Comparison of ENCODE assay signal across 9 mouse cellular contexts in the genomic region with DNA sequence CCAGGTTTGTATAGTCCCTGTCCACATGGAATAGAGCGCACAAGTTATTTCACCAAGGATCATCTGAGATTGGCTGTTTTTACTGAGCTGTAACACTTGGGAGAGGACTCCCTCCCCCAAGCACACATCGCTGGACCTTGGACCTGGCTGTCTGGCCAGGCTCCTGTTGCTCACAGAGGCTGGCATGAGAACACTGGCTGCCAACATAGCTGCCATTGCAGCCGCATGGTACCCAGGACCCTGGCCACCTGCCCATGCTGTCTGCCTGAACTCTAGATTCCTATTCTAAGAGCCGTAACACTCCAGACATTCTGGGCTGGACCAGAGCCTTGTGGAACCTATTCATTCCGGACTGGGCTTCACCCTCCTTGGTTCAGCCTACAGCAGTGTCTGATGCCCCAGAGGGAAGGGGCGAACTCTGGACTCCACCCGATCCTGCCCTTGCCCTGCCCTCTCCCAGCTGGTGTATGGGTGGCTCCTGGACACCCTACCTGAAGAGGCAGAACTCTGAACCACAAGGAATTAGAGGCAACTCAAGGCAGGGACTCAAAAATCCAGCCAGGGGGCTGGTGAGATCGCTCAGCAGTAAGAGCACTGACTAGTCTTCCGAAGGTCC. TPM values are rescaled to one million over a fixed set of nuclear protein-coding genes. Genes with fewer than 3 reads are reported as not detected.
DNase-seq lines count a peak whose midpoint lies in the region; ATAC-seq and TF ChIP-seq lines count a peak whose summit lies in the region.
"Had no signal": no experiment of that assay in that cellular context is flagged by ENCODE, and none has a peak within 500 bp of the region (broad histone marks: within the 10 kb centered on the region; RNA-seq: fewer than 3 reads in every experiment).

No protein-coding gene starts in this region.

- H3K4me3 ChIP-seq in liver, adult 2 months (ENCODE audit: insufficient read depth, low read depth, low read length) = no peak overlapping the region
- no peak overlapping the region for H3K4me3 ChIP-seq in forebrain, embryonic 14.5 days (ENCODE audit: low read depth, low read length)
- no peak overlapping the region for H3K4me3 ChIP-seq in intestine, embryonic 16.5 days (ENCODE audit: low read length)
- no peak overlapping the region for H3K4me3 ChIP-seq in liver, embryonic 15.5 days (replicated peaks)
- H3K4me3 ChIP-seq in layer of hippocampus, adult 2 months = no peak overlapping the region

- ATAC-seq in forebrain, embryonic 14.5 days = no peak
- ATAC-seq in intestine, embryonic 16.5 days = peak; percentile 59
- no peak for ATAC-seq in liver, embryonic 15.5 days (ENCODE audit: insufficient read depth)

- peak overlapping the region; percentile 27 for H3K9ac ChIP-seq in liver, adult 2 months (ENCODE audit: low read depth, low read length)
- H3K9ac ChIP-seq in forebrain, embryonic 14.5 days (ENCODE audit: low read length) = no peak overlapping the region
- H3K9ac ChIP-seq in intestine, embryonic 16.5 days (ENCODE audit: low read depth, low read length) = peak overlapping the region; percentile 8; the same call in 1 of the 2 replicates
- no peak overlapping the region for H3K9ac ChIP-seq in liver, embryonic 15.5 days

- H3K79me2 ChIP-seq in liver, adult 2 months (ENCODE audit: control insufficient read depth, insufficient read depth, low read length) = no peaks in the 10 kb centered on the region

- H3K27ac ChIP-seq in liver, adult 2 months (replicated peaks; ENCODE audit: insufficient read depth, low read depth, low read length) = peak overlapping the region; percentile 93
- H3K27ac ChIP-seq in forebrain, embryonic 14.5 days (ENCODE audit: low read depth, low read length) = peak overlapping the region; percentile 58
- H3K27ac ChIP-seq in intestine, embryonic 16.5 days (ENCODE audit: low read length) = no peak overlapping the region; the same call in 1 of the 2 replicates
- no peak overlapping the region for H3K27ac ChIP-seq in liver, embryonic 15.5 days (replicated peaks)
- H3K27ac ChIP-seq in layer of hippocampus, adult 2 months = no peak overlapping the region

- H3K36me3 ChIP-seq in liver, adult 2 months (ENCODE audit: control insufficient read depth, insufficient read depth, low read length) = no peaks in the 10 kb centered on the region
- no peaks in the 10 kb centered on the region for H3K36me3 ChIP-seq in forebrain, embryonic 14.5 days (ENCODE audit: control insufficient read depth, insufficient read depth, low read length)
- H3K36me3 ChIP-seq in intestine, embryonic 16.5 days (ENCODE audit: control insufficient read depth, insufficient read depth, low read length) = no peaks in the 10 kb centered on the region
- no peaks in the 10 kb centered on the region for H3K36me3 ChIP-seq in liver, embryonic 15.5 days (replicated peaks)

- H3K4me1 ChIP-seq in liver, adult 2 months (ENCODE audit: control insufficient read depth, insufficient read depth, low read length) = peaks cover 21% of the 10 kb centered on the region
- H3K4me1 ChIP-seq in forebrain, embryonic 14.5 days (ENCODE audit: control insufficient read depth, insufficient read depth, low read length) = peaks cover 20% of the 10 kb centered on the region
- H3K4me1 ChIP-seq in intestine, embryonic 16.5 days (ENCODE audit: control insufficient read depth, insufficient read depth, low read length) = peaks cover 31% of the 10 kb centered on the region
- peaks cover 20% of the 10 kb centered on the region for H3K4me1 ChIP-seq in liver, embryonic 15.5 days (replicated peaks)

- 43% methylated on average over 9 of the region's 9 CpGs for WGBS in liver, adult 2 months
- 91% methylated on average over 9 of the region's 9 CpGs for WGBS in forebrain, embryonic 14.5 days
- WGBS in intestine, embryonic 16.5 days = 73% methylated on average over 9 of the region's 9 CpGs
- WGBS in liver, embryonic 15.5 days (ENCODE audit: insufficient replicate concordance) = 80% methylated on average over 9 of the region's 9 CpGs

- TF ChIP-seq CTCF in liver, adult 2 months (IDR thresholded peaks at IDR 0.05; ENCODE audit: low read depth, low read length) = no peak
- TF ChIP-seq CTCF in layer of hippocampus, adult 2 months (conservative IDR thresholded peaks at IDR 0.05) = no peak

- no peaks in the 10 kb centered on the region for H3K27me3 ChIP-seq in liver, adult 2 months (ENCODE audit: control insufficient read depth, insufficient read depth, low read length)
- H3K27me3 ChIP-seq in forebrain, embryonic 14.5 days (replicated peaks; ENCODE audit: control insufficient read depth, insufficient read depth, low read length) = no peaks in the 10 kb centered on the region
- no peaks in the 10 kb centered on the region for H3K27me3 ChIP-seq in intestine, embryonic 16.5 days (replicated peaks; ENCODE audit: control insufficient read depth, insufficient read depth, low read length)
- peaks cover 16% of the 10 kb centered on the region for H3K27me3 ChIP-seq in liver, embryonic 15.5 days

- no peaks in the 10 kb centered on the region for H3K9me3 ChIP-seq in forebrain, embryonic 14.5 days (replicated peaks; ENCODE audit: control insufficient read depth, low read length)
- H3K9me3 ChIP-seq in intestine, embryonic 16.5 days (ENCODE audit: control insufficient read depth, low read length) = no peaks in the 10 kb centered on the region
- H3K9me3 ChIP-seq in liver, embryonic 15.5 days (replicated peaks) = no peaks in the 10 kb centered on the region

- no peak overlapping the region for H3K4me2 ChIP-seq in forebrain, embryonic 14.5 days (ENCODE audit: low read length)
- H3K4me2 ChIP-seq in intestine, embryonic 16.5 days (ENCODE audit: low read depth, low read length) = 0 out of 2 replicates have a peak overlapping the region, but pooled peaks have one; percentile 25
- peak overlapping the region; percentile 5; the same call in 1 of the 2 replicates for H3K4me2 ChIP-seq in liver, embryonic 15.5 days

- intact Hi-C loops in left cerebral cortex, postnatal 10 days (cut with DNase I) = no loop called here

- TF ChIP-seq POLR2A in liver, adult 2 months (IDR thresholded peaks at IDR 0.05; ENCODE audit: extremely low read depth, insufficient read depth, low read length) = no peak

- DNase-seq in liver, adult 2 months (ENCODE audit: extremely low read depth, low read depth, low spot score) = peak; percentile 95
- no peak for DNase-seq in liver
- DNase-seq in forebrain, embryonic 14.5 days (ENCODE audit: low spot score) = no peak
- no peak for DNase-seq in left cerebral cortex, postnatal 10 days (ENCODE audit: extremely low spot score in 1 of 2, low spot score in 2 of 2)
- DNase-seq in layer of hippocampus, adult 2 months (ENCODE audit: low spot score in 2 of 2) = no peak
- DNase-seq in ovary, adult 18-20 months (ENCODE audit: low spot score) = no peak
- DNase-seq: cerebellum, adult 9-11 months had no signal

RNA-seq across cellular contexts. Expression of a gene that starts 58.5 kb away (rescaled TPM):
- total RNA-seq in liver, adult 2 months (2014; rRNA removed) = 2.3 and 3.8 TPM in 2 replicates
- 4.8 and 6.4 TPM in 2 replicates for polyA plus RNA-seq in liver, adult 2 months (2012; rRNA removed)
- 8.6 and 12.7 TPM in 2 replicates for polyA plus RNA-seq in forebrain, embryonic 14.5 days (2014; fragmentation: Nextera tagmentation; extraction: Ambion mirVana)
- 11.2 and 11.4 TPM in 2 replicates for polyA plus RNA-seq in intestine, embryonic 16.5 days (2015; fragmentation: Nextera tagmentation; extraction: Ambion mirVana)
- 47.2 and 48.4 TPM in 2 replicates for polyA plus RNA-seq in liver, embryonic 15.5 days (2015; fragmentation: Nextera tagmentation; extraction: Ambion mirVana)
- 1 to 10 TPM; 7.5 to 8.4 TPM for total RNA-seq in left cerebral cortex, postnatal 10 days (2021)
- total RNA-seq in layer of hippocampus, adult 2 months (2021) = 10 to 100 TPM in 1 of 2 experiments, 1 to 10 TPM in 1; 7.8 to 11.1 TPM

Comparison
In these comparisons a context has a peak if more than half of its experiments do, and no peak if none do; other contexts are left out.
1. H3K27ac ChIP-seq: peak in liver, adult 2 months (single experiment) and forebrain, embryonic 14.5 days (single experiment); none in intestine, embryonic 16.5 days (single experiment), liver, embryonic 15.5 days (single experiment) and layer of hippocampus, adult 2 months (single experiment).
2. H3K9ac ChIP-seq: peak in liver, adult 2 months (single experiment) and intestine, embryonic 16.5 days (single experiment); none in forebrain, embryonic 14.5 days (single experiment) and liver, embryonic 15.5 days (single experiment).